Mouse (Mus musculus) neural tube, embryonic 12.5 days (tissue): Measurements from ENCODE around the gene Dennd4a. TPM values are rescaled to one million over a fixed set of nuclear protein-coding genes. Genes with fewer than 3 reads are reported as not detected.
A peak's percentile ranks its signal among the peaks of the same experiment; 100 is the strongest.
"Not testable (repeated sequence)": the region's sequence is repeated elsewhere in the genome, so short reads cannot be mapped to it uniquely, and the experiment has no call there.

Experiments used
- ATAC-seq: fragments of 200-750 bp; cut with Nextera tagmentation; 2 replicates; pipeline ENCODE4 v1.8.0; 2017; ENCODE audit warnings: low read depth, mild to moderate bottlenecking, moderate TSS enrichment, moderate library complexity; ENCODE audit not compliant: low FRiP score
- H3K27ac ChIP-seq: fragments of 300-500 bp; sonication (generic); 2 replicates; pipeline ENCODE4 v1.5.1; 2016
- H3K27me3 ChIP-seq: fragments of 300-500 bp; sonication (generic); replicated peaks from 2 replicates; pipeline ENCODE4 v1.6.1; 2016; ENCODE audit warnings: mild to moderate bottlenecking
- H3K36me3 ChIP-seq: fragments of 300-500 bp; sonication (generic); 2 replicates; pipeline ENCODE4 v1.6.1; 2016; ENCODE audit warnings: mild to moderate bottlenecking
- H3K4me1 ChIP-seq: fragments of 300-500 bp; sonication (generic); 2 replicates; pipeline ENCODE4 v1.6.1; 2016
- H3K4me2 ChIP-seq: fragments of 300-500 bp; sonication (generic); replicated peaks from 2 replicates; pipeline ENCODE4 v1.6.1; 2016; ENCODE audit warnings: mild to moderate bottlenecking
- H3K4me3 ChIP-seq: fragments of 300-500 bp; sonication (generic); 2 replicates; pipeline ENCODE4 v1.5.1; 2016
- H3K9ac ChIP-seq: fragments of 300-500 bp; sonication (generic); 2 replicates; pipeline ENCODE4 v1.6.1; 2016; ENCODE audit warnings: mild to moderate bottlenecking
- H3K9me3 ChIP-seq: fragments of 300-500 bp; sonication (generic); 2 replicates; pipeline ENCODE4 v1.6.1; 2016; ENCODE audit warnings: mild to moderate bottlenecking
- WGBS: fragments of 180-500 bp; shearing (Covaris S2); methylation state at CpG from one replicate; pipeline ENCODE4 v1.1.7; 2016; 5-methylcytosine and 5-hydroxymethylcytosine counted together
- polyA plus RNA-seq: library from polyadenylated mRNA; unstranded; fragments of >200 nt; fragmentation: Nextera tagmentation; extraction: Ambion mirVana; gene quantifications from 2 replicates; pipeline ENCODE4 v1.2.1, GENCODE M21; 2016

Gene Dennd4a
- polyA plus RNA-seq, 1 experiment from 2014 or later, result 11.0 TPM

DNA sequence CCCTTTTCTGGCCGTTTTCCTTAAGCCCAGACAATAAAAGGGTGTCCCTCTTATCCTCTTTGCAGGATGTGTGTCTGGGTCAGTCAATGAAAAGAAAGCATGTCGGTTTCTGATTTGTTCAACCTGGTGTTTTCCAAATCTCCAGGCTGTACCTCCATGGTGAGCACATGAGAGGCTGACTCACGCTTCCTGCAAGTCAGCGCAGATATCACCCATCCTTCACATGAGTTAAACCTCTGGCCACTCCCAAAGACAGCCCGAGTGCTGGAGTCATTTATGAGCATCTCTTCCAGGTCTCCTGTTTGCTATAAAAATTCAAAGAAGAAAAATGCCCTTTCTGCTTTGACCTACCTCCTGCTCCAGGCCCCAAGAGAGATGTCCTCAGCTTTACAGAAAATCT, 5.3 kb upstream of the Dennd4a start:
- no peak for ATAC-seq
- no peaks in the 10 kb centered on the region for H3K27me3 ChIP-seq
- 77% methylated on average over 5 of the region's 5 CpGs for WGBS
- no peak overlapping the region for H3K4me2 ChIP-seq
- H3K9me3 ChIP-seq, result no peaks in the 10 kb centered on the region
- no peak overlapping the region for H3K27ac ChIP-seq
- 0 out of 2 replicates have a peak, but pooled peaks cover 3% of the 10 kb centered on the region for H3K4me1 ChIP-seq
- no peak overlapping the region for H3K4me3 ChIP-seq
- no peak overlapping the region for H3K9ac ChIP-seq
- H3K36me3 ChIP-seq, result no peaks in the 10 kb centered on the region

DNA sequence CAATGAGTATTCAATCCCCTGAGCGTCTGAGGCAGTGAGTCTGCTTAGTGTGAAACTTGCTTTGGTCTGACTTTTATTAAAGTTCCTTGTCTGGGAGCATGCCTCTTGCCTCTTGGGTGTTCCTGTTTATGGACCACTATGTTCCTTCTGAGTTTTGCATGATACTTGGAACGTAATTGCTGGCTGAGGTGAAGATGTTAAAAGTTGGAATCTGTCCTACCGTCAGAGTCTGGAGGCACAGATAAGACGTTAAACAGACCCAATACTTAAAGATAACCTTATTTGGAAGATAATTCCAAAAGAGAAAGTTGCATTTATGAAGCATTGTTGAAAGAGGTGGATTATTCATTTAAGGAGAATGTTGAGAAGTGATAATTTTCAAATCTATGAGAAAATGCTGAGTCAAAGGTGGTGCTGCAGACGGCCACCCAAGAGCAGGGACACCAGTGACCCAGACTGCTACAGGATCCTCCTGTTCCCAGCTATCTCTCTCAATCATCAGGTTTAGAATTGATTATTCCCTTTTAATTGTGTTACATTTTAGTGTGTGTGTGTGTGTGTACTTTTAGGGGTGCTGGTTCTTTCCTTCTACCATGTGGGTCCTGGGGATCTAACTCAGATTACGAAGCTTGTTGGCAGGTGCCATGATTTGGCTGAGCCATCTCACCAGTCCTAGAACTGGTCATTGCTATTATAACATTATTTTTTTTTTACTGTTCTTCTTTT, 4.6 kb upstream of the Dennd4a start:
- Histone ChIP-seq H3K27me3 (no peaks in the 10 kb centered on the region), H3K9me3 (no peaks in the 10 kb centered on the region), H3K4me1 (0 out of 2 replicates have a peak, but pooled peaks cover 3% of the 10 kb centered on the region), H3K27ac (no peak overlapping the region), H3K4me3 (no peak overlapping the region), H3K4me2 (no peak overlapping the region), H3K36me3 (no peaks in the 10 kb centered on the region), H3K9ac (no peak overlapping the region)
- 83% methylated on average over 6 of the region's 6 CpGs for WGBS
- no peak for ATAC-seq

DNA sequence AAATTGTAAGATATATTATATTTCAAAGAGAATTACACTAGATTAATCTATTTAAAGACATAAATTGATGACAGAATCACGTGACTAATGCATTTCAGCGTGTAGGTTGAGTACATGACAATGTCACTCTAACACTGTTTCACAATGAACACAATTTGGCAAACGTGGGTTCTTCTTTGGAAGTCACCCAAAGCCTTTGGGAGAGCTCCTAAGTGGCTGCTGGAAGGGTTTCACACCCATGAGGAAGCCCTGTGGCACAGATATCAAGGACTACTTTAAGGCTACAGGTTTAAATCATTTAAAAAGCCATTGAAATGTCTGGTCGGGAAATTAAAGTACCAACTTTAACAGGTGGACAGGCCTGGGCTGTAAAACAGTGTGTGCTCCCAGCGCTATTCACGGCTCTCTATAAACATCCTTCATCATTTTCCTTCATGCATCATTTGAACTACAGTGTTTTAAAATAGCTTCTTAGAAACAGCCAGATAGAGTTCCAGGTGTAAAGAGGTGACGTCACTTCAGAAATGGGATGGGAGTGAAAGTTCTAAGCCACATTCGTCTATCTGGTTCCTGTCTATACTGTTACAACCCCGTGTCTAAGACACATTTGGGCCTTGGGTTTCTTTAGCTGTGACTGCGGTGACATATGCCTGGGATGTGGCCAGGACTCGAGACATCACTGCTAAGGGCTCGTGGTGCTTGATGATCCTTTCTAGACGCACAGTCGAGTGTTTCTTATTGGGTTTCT, 3.9 kb upstream of the Dennd4a start:
- WGBS, result 84% methylated on average over 14 of the region's 14 CpGs
- no peak for ATAC-seq
- no peak overlapping the region for H3K9ac ChIP-seq

DNA sequence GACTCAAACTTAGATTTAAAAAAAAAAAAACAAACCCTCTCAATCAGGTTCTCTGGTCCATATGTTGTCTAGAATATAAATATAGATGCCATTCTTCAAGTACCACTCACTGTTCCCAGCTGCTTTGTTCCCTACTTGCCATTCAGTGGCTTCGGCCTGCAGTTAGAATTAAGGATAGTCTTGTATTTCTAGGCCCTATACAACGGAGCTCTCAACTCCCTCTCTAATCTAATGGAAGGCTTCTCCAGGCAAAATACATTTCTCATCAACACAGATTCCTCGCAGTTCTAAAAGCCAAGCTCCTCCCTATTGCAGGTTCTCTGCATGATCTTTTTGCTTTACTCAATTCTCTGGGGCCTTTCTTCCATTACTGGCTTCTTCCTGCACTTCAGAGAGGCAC, 1.3 kb upstream of the Dennd4a start:
- Histone ChIP-seq H3K27ac (no peak overlapping the region), H3K9me3 (no peaks in the 10 kb centered on the region), H3K27me3 (no peaks in the 10 kb centered on the region), H3K4me3 (no peak overlapping the region), H3K9ac (no peak overlapping the region), H3K4me1 (peaks cover 9% of the 10 kb centered on the region; the same call in 1 of the 2 replicates), H3K4me2 (peak overlapping the region; percentile 9; the same call in 1 of the 2 replicates), H3K36me3 (no peaks in the 10 kb centered on the region)
- no peak for ATAC-seq
- WGBS, result 85% methylated on average over 3 of the region's 3 CpGs

More for the DNA sequence above, 3.9 kb upstream of the Dennd4a start:
- Histone ChIP-seq H3K4me1 (peaks cover 6% of the 10 kb centered on the region; the same call in 1 of the 2 replicates), H3K4me2 (no peak overlapping the region), H3K36me3 (no peaks in the 10 kb centered on the region), H3K27ac (no peak overlapping the region), H3K4me3 (no peak overlapping the region), H3K9me3 (no peaks in the 10 kb centered on the region), H3K27me3 (no peaks in the 10 kb centered on the region)

DNA sequence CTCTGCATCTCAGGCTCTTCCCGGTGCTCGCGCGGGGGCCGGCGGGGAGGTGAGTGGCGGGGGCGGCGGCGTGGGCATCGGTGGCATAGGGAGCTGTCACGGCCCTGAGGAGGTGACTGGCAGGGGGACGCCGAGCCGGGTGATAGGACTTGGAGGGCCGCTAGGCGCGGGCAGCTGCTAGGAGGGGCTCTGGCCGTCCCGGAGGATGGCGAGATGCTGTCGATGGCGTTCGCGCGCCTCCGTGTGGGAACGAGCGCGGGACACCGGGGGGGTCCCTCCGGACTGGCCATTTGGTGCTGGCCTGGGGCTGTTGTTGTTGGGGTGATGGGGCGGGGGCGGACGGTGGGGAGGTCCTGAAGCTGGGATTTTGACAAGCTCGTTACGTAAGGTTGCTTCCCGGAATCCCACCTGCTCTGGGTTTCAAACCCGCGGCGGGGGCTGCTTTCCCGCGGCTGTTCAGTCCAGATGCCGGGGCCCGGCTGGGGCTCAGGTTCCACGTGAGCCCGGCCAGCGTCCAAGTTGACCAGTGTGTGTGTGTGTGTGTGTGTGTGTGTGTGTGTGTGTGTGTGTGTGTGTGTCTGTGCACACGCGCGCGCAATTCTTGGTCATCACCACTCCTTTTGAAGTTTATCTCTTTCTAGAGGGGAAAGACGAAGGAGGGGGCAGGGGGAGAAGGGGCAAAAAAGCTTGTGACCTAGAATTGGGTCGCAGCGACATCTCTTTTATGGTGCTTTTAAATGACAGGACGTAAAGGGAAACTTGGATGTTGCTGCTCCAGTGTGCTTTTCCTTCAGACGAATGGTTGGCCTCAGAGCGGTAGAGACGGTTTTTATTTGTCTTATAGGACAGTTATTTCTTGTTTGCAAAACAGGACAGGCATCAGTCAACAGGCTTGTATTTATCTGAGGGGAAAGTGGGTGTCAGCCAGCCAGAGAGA, 666 bp downstream of the Dennd4a start:
- peak overlapping the region; percentile 87 for H3K9ac ChIP-seq
- no peaks in the 10 kb centered on the region for H3K27me3 ChIP-seq
- H3K9me3 ChIP-seq, result no peaks in the 10 kb centered on the region
- ATAC-seq, result peak; percentile 89
- peak overlapping the region; percentile 95 for H3K27ac ChIP-seq
- peak overlapping the region; percentile 81 for H3K4me3 ChIP-seq
- peak overlapping the region; percentile 81 for H3K4me2 ChIP-seq
- peaks cover 9% of the 10 kb centered on the region; the same call in 1 of the 2 replicates for H3K4me1 ChIP-seq
- H3K36me3 ChIP-seq, result no peaks in the 10 kb centered on the region
- under 1% methylated on average over 59 of the region's 59 CpGs for WGBS

DNA sequence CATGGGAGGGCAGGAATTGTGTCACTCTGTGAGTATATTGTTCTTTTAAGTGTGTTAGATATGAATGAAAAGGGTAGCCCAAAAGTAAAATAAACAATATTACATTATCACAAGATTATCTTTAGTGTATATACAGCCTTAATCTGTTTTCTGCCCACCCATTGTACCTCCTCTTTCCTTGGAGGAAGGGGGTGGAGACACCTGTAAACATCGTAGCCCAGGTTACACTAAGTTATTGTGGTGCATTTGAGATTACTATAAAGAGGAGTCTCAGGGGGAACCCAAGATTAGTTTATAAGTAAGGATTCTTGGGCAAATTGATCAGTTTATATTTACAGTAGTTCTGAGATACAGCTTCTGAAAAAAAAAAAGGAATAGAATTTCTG, 1.3 kb downstream of the Dennd4a start:
- no peak overlapping the region for H3K27ac ChIP-seq
- no peaks in the 10 kb centered on the region for H3K9me3 ChIP-seq
- peak overlapping the region; percentile 81 for H3K4me2 ChIP-seq
- H3K4me3 ChIP-seq, result peak overlapping the region; percentile 81
- 32% methylated on average over 1 of the region's 1 CpGs for WGBS
- H3K27me3 ChIP-seq, result no peaks in the 10 kb centered on the region
- H3K4me1 ChIP-seq, result peaks cover 9% of the 10 kb centered on the region; the same call in 1 of the 2 replicates
- no peak for ATAC-seq
- H3K9ac ChIP-seq, result peak overlapping the region; percentile 87; the same call in 1 of the 2 replicates
- no peaks in the 10 kb centered on the region for H3K36me3 ChIP-seq

DNA sequence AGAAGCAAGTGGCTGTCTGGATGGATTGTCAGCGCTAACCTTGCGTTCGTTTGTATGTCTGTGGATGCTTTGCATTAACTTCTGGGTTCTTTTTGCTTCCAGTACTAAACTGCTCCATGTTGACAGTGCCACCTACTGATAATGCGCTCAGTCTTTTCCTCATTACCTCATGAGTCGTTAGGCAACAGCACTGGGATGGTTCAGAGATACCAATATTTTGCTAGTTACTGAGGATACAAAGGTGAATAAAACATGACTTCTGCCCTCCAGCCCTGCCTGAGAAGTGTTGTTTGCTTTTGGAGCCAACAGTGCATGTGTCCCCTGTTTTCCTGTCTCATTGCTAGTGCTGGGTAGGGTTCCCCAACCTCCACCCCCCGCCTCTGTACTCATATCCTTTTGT, 3.1 kb downstream of the Dennd4a start:
- H3K9me3 ChIP-seq, result no peaks in the 10 kb centered on the region
- no peak overlapping the region for H3K9ac ChIP-seq
- no peaks in the 10 kb centered on the region for H3K27me3 ChIP-seq
- H3K27ac ChIP-seq, result no peak overlapping the region
- H3K36me3 ChIP-seq, result no peaks in the 10 kb centered on the region
- H3K4me1 ChIP-seq, result peaks cover 9% of the 10 kb centered on the region; the same call in 1 of the 2 replicates
- H3K4me2 ChIP-seq, result no peak overlapping the region
- WGBS, result 89% methylated on average over 6 of the region's 6 CpGs
- no peak overlapping the region for H3K4me3 ChIP-seq
- no peak for ATAC-seq

DNA sequence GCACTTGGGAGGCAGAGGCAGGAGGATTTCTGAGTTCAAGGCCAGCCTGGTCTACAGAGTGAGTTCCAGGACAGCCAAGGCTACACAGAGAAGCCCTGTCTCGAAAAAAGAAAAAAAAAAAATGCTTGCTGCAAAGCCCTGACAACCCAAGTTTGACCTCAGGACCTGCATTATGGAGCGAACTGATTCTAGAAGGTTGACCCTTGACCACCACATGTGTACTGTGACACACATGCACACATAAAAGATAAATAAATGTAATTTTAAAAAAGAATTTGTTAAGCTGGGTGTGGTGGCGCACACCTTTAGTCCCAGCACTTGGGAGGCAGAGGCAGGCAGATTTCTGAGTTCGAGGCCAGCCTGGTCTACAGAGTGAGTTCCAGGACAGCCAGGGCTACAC, 8.5 kb downstream of the Dennd4a start:
- not testable (repeated sequence) for H3K9ac ChIP-seq, H3K36me3 ChIP-seq, H3K9me3 ChIP-seq, H3K4me3 ChIP-seq, H3K27ac ChIP-seq, H3K27me3 ChIP-seq, ATAC-seq, H3K4me1 ChIP-seq, H3K4me2 ChIP-seq
- 93% methylated on average over 4 of the region's 4 CpGs for WGBS

DNA sequence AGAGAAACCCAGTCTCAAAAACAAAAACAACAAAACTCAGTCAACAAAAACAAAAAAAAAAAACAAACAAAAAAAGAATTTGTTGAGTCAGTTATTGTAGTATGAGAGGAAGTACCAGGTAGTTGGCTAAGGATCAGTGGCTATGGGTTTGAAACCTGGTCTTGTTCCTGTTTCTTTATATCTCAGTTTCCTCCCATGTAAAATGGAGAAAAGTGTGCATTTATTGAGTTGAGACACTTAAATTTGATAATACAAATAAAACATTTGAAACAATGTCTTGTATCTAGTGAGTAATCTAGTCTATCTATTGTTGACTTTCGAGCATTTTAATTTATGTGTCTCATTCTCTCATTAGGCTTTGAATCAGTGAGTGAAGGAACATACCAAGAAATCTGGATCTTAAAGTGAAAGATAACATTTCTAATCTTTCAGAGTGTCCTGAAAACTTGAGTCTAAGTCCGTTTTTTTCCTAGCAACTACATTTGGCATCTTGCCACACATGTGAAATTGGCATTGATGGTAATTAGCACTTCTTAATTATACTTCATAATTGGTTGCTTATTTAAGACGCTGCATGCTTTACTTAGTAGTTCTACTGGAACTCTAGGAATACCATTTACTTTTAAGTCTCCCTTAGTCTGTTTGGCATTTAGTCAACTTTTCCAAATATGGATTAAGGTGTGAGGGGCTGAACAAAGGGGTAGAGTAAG, 9.1 kb downstream of the Dennd4a start:
- no peaks in the 10 kb centered on the region for H3K9me3 ChIP-seq
- no peaks in the 10 kb centered on the region for H3K4me1 ChIP-seq
- H3K4me2 ChIP-seq, result no peak overlapping the region
- no peaks in the 10 kb centered on the region for H3K27me3 ChIP-seq
- no peak overlapping the region for H3K4me3 ChIP-seq
- no peak for ATAC-seq
- no peak overlapping the region for H3K9ac ChIP-seq
- no peaks in the 10 kb centered on the region for H3K36me3 ChIP-seq
- 85% methylated on average over 3 of the region's 3 CpGs for WGBS
- H3K27ac ChIP-seq, result no peak overlapping the region

DNA sequence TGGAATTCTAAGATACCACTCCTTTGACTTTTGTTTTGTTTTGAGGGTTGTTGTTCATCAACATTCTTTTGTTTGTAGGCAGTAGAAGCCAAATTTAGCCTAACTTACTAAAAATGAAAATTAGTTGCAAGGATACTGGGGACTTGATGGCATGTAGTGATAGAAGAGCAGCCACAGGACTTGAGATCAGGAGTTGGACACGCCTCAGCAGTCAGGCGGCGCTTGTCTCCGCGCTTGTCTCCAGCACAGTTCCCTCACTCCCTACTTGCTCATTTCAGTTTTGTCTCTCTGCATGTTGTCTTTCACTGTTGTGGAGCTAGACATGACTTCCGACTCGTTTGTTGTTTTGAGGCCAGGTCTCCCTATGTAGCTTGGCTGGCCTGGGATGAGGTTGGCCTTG, 11.1 kb downstream of the Dennd4a start:
- H3K27me3 ChIP-seq, result no peaks in the 10 kb centered on the region
- no peak overlapping the region for H3K9ac ChIP-seq
- 89% methylated on average over 7 of the region's 7 CpGs for WGBS
- H3K4me1 ChIP-seq, result no peaks in the 10 kb centered on the region
- no peak overlapping the region for H3K4me3 ChIP-seq
- no peak overlapping the region for H3K27ac ChIP-seq
- H3K9me3 ChIP-seq, result no peaks in the 10 kb centered on the region
- ATAC-seq, result no peak
- H3K36me3 ChIP-seq, result no peaks in the 10 kb centered on the region
- no peak overlapping the region for H3K4me2 ChIP-seq

DNA sequence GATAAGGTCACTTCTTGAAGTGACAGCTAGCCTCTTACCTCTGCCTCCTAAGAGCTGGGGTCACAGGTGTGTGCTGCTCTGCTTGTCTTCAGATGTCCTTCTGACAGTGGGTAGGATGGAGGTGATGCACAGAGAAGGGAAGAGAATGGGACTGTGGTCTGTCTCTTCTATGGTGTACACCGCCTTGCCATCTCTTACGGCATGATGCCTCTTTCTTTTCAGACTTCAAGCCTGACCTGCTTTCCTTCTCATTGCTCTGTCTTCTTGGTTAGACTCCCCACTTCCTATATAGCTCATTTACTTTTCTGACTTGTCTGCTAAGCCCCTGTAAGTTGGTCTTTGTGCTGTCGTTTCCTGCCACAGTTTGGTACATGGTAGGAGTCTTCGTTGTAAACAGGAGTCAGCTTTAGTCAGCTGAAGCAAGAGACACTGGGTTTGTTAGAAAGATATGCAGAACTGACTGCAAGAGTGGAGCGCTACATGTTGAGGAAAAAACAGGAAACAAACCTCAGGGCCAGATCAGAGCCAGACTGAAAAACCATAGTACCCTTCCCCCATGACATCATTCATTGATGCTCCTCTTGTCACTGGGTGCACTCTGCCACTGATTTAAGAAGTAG, 13.4 kb downstream of the Dennd4a start:
- ATAC-seq, result no peak
- Histone ChIP-seq H3K9ac (no peak overlapping the region), H3K27ac (no peak overlapping the region), H3K27me3 (no peaks in the 10 kb centered on the region), H3K4me1 (no peaks in the 10 kb centered on the region), H3K4me3 (no peak overlapping the region), H3K4me2 (no peak overlapping the region), H3K9me3 (no peaks in the 10 kb centered on the region), H3K36me3 (no peaks in the 10 kb centered on the region)
- WGBS, result 85% methylated on average over 5 of the region's 5 CpGs
